Mouse (Mus musculus): ENCODE data around the gene Atp8a2. TPM values are rescaled to one million over a fixed set of nuclear protein-coding genes. Genes with fewer than 3 reads are reported as not detected.

The Atp8a2 gene
- 4.9 and 6.8 TPM in 2 replicates for polyA plus RNA-seq (2014; fragmentation: Nextera tagmentation; extraction: Ambion mirVana)

DNA sequence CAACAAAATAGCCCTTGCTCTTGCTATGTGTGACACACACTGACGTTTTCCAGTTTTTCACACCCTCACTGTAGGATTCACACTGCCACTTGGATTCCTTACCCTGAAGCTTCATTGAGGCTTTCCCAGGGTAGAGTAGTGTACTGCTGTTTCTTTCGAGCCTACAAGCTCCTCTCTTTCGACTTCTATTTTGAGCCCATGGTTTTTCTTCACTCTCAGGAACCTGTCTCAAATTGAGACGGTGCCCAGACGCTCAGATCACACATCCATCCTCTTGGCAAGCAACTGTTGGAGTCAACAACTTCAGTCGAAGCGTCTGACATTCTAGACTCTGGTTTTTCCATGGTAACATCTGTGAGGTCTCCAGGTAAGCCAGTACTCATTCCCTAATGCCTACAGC lies at the start of gene Atp8a2:
TSS of gene Atp8a2 (minus strand) at position 296 of the 400 bp plus-strand sequence.
- no peak within 1 kb of the TSS for H3K4me3 ChIP-seq (ENCODE audit: low read depth, low read length)
- no peak within 1 kb of the TSS for H3K9ac ChIP-seq (ENCODE audit: low read length)
- H3K27me3 ChIP-seq (ENCODE audit: control insufficient read depth, insufficient read depth, low read length), result no peaks in the 10 kb centered on the region
- no peaks in the 10 kb centered on the region for H3K36me3 ChIP-seq (ENCODE audit: control insufficient read depth, insufficient read depth, low read length)
- 83% methylated on average over 7 of the region's 7 CpGs for WGBS
- no peak for DNase-seq (ENCODE audit: low spot score)
- no peaks in the 10 kb centered on the region for H3K9me3 ChIP-seq (ENCODE audit: control insufficient read depth, low read length)
- H3K4me1 ChIP-seq (replicated peaks; ENCODE audit: control insufficient read depth, insufficient read depth, low read length), result no peaks in the 10 kb centered on the region
- ATAC-seq (replicated peaks; ENCODE audit: low FRiP score), result no peak
- no peak within 1 kb of the TSS for H3K4me2 ChIP-seq (ENCODE audit: low read depth, low read length, severe bottlenecking)
- H3K27ac ChIP-seq (ENCODE audit: low read depth, low read length), result no peak within 1 kb of the TSS

DNA sequence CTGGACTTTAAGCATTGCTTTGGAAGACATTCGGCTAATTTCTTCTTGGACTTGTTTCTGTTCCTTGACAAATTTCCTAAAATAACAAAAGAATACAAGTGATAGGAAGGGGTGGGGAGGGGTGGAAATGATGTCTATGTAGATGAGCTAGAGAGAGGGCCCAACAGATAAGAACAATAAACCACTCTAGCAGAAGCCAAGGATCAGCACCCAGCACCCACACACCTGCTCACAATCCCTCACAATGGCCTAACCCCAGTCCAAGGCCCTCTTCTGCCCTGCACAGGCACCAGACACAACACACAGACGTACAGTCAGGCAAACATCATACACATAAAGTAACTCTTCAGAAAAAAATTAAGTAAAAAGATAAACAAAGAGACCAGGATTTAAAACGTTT lies 41.6 kb upstream of the Atp8a2 start:
- DNase-seq (ENCODE audit: low spot score), result no peak
- 90% methylated on average over 3 of the region's 3 CpGs for WGBS
- Histone ChIP-seq H3K36me3 (ENCODE audit: control insufficient read depth, insufficient read depth, low read length) (peaks cover 8% of the 10 kb centered on the region; the same call in 1 of the 2 replicates), H3K9ac (ENCODE audit: low read length) (no peak overlapping the region), H3K4me3 (ENCODE audit: low read depth, low read length) (no peak overlapping the region), H3K27ac (ENCODE audit: low read depth, low read length) (no peak overlapping the region), H3K4me1 (replicated peaks; ENCODE audit: control insufficient read depth, insufficient read depth, low read length) (no peaks in the 10 kb centered on the region), H3K4me2 (ENCODE audit: low read depth, low read length, severe bottlenecking) (no peak overlapping the region), H3K9me3 (ENCODE audit: control insufficient read depth, low read length) (no peaks in the 10 kb centered on the region), H3K27me3 (ENCODE audit: control insufficient read depth, insufficient read depth, low read length) (no peaks in the 10 kb centered on the region)
- no peak for ATAC-seq (replicated peaks; ENCODE audit: low FRiP score)

DNA sequence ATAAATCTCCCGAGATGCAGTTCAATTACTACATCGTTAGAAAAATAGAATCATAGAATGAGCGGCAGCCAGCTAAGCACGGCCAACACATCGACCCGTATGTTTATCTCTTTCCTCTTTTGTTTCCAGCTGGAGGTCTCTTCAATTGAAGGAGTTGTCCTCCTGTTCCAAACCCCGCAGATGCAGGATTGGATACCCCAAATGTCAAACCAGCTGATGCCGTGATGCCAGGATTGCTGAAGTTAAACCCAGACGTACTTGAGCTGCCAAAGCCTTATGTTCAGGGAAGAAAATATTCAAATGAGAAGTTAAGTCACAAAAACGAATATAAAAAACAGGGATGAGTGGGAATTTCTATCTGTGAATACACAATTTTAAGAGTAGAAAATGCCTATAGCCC lies 22.9 kb upstream of the Atp8a2 start:
- Histone ChIP-seq H3K27me3 (ENCODE audit: control insufficient read depth, insufficient read depth, low read length) (no peaks in the 10 kb centered on the region), H3K9me3 (ENCODE audit: control insufficient read depth, low read length) (no peaks in the 10 kb centered on the region), H3K4me1 (replicated peaks; ENCODE audit: control insufficient read depth, insufficient read depth, low read length) (no peaks in the 10 kb centered on the region), H3K9ac (ENCODE audit: low read length) (no peak overlapping the region), H3K4me3 (ENCODE audit: low read depth, low read length) (no peak overlapping the region), H3K27ac (ENCODE audit: low read depth, low read length) (no peak overlapping the region), H3K36me3 (ENCODE audit: control insufficient read depth, insufficient read depth, low read length) (no peaks in the 10 kb centered on the region; the same call in 1 of the 2 replicates), H3K4me2 (ENCODE audit: low read depth, low read length, severe bottlenecking) (no peak overlapping the region)
- ATAC-seq (replicated peaks; ENCODE audit: low FRiP score), result no peak
- DNase-seq (ENCODE audit: low spot score), result no peak
- 92% methylated on average over 10 of the region's 10 CpGs for WGBS

DNA sequence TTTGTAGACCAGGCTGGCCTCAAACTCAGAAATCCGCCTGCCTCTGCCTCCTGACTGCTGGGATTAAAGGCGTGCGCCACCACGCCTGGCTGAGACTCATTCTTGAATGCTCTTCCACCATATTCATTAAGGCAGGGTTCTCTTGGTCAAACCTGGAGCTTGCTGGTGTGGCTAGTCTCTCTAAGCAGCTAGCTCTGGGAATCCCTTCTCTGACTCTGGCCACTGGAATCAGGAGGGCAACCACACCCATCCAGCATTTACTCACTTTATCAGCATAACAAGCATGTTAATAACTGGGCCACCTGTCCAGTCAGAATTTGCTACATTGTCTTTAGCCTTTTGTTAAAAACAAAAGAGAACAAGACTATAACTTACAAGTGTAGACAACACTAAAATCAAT lies 20.6 kb upstream of the Atp8a2 start:
- Histone ChIP-seq H3K9ac (ENCODE audit: low read length) (no peak overlapping the region), H3K36me3 (ENCODE audit: control insufficient read depth, insufficient read depth, low read length) (no peaks in the 10 kb centered on the region; the same call in 1 of the 2 replicates), H3K4me3 (ENCODE audit: low read depth, low read length) (no peak overlapping the region), H3K27ac (ENCODE audit: low read depth, low read length) (no peak overlapping the region), H3K27me3 (ENCODE audit: control insufficient read depth, insufficient read depth, low read length) (no peaks in the 10 kb centered on the region), H3K4me2 (ENCODE audit: low read depth, low read length, severe bottlenecking) (no peak overlapping the region), H3K9me3 (ENCODE audit: control insufficient read depth, low read length) (no peaks in the 10 kb centered on the region), H3K4me1 (replicated peaks; ENCODE audit: control insufficient read depth, insufficient read depth, low read length) (no peaks in the 10 kb centered on the region)
- 94% methylated on average over 4 of the region's 4 CpGs for WGBS
- ATAC-seq (replicated peaks; ENCODE audit: low FRiP score) (no peak), DNase-seq (ENCODE audit: low spot score) (no peak)

DNA sequence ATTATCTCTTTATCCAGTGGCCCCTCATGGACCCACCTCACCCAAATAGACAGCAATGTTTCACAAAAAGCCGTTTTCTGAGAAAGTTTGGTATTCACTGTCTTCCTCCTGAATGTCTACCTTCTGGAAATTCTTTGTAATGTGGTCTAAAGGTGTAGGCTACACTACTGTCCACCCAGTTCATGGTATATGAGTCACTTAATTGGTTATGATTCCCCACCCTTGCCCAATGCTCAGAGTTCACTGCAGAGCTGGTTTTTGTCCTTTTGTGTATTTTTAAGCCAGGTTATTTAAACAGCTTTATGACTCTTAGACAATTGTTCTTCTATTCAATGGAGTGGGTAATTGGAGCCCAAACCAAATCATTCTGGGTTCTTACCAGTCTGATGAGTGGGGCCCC lies 19.1 kb upstream of the Atp8a2 start:
- no peaks in the 10 kb centered on the region for H3K27me3 ChIP-seq (ENCODE audit: control insufficient read depth, insufficient read depth, low read length)
- H3K9ac ChIP-seq (ENCODE audit: low read length), result no peak overlapping the region
- no peak for ATAC-seq (replicated peaks; ENCODE audit: low FRiP score)
- H3K9me3 ChIP-seq (ENCODE audit: control insufficient read depth, low read length), result no peaks in the 10 kb centered on the region
- no peak overlapping the region for H3K4me2 ChIP-seq (ENCODE audit: low read depth, low read length, severe bottlenecking)
- no peak overlapping the region for H3K4me3 ChIP-seq (ENCODE audit: low read depth, low read length)
- no peak overlapping the region for H3K27ac ChIP-seq (ENCODE audit: low read depth, low read length)
- WGBS, result 97% methylated on average over 1 of the region's 1 CpGs
- no peaks in the 10 kb centered on the region for H3K4me1 ChIP-seq (replicated peaks; ENCODE audit: control insufficient read depth, insufficient read depth, low read length)
- H3K36me3 ChIP-seq (ENCODE audit: control insufficient read depth, insufficient read depth, low read length), result no peaks in the 10 kb centered on the region; the same call in 1 of the 2 replicates
- DNase-seq (ENCODE audit: low spot score), result no peak

DNA sequence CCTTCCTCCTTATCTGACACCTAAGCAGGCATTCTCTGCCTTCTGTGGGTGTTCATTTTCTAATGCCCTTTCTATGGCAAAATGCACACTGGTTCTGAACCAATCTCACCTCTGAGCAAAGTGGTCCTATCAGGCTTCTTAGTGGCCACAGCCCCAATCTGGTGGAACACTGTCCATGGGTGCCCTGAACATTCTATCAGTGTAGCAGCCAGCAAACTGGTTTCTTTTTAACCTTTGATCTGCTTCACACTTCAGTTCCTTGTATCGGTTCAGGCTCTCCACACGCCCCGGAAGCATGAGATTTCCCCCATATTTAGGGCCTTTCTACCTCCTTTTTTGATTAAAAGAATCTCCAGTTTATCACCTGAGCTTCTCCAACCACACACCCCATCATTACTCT lies 18.0 kb upstream of the Atp8a2 start:
- Histone ChIP-seq H3K4me1 (replicated peaks; ENCODE audit: control insufficient read depth, insufficient read depth, low read length) (no peaks in the 10 kb centered on the region), H3K27ac (ENCODE audit: low read depth, low read length) (no peak overlapping the region), H3K4me3 (ENCODE audit: low read depth, low read length) (no peak overlapping the region), H3K4me2 (ENCODE audit: low read depth, low read length, severe bottlenecking) (no peak overlapping the region), H3K27me3 (ENCODE audit: control insufficient read depth, insufficient read depth, low read length) (no peaks in the 10 kb centered on the region), H3K36me3 (ENCODE audit: control insufficient read depth, insufficient read depth, low read length) (no peaks in the 10 kb centered on the region; the same call in 1 of the 2 replicates), H3K9ac (ENCODE audit: low read length) (no peak overlapping the region), H3K9me3 (ENCODE audit: control insufficient read depth, low read length) (no peaks in the 10 kb centered on the region)
- ATAC-seq (replicated peaks; ENCODE audit: low FRiP score) (no peak), DNase-seq (ENCODE audit: low spot score) (no peak)
- 91% methylated on average over 3 of the region's 3 CpGs for WGBS

DNA sequence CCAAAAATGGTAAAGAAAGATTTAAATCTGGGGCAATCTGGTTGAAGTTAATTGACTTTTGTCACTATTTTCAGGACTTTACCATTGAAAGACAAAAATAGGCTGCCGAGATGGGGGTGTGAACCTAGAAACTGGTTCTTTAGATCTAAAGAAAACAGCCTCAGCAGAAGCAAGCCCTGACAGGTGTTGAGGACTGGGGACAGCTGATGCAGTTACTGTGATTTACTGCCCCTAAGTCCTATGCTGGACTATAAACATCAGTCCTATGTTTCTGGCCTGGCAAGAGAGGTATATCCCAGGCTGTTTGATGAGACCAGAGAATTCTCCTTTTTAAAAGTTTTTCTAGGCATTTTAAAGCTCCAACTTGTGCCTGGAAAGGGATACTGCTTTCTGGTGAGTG lies 17.1 kb upstream of the Atp8a2 start:
- WGBS, result 79% methylated on average over 1 of the region's 1 CpGs
- Histone ChIP-seq H3K9me3 (ENCODE audit: control insufficient read depth, low read length) (no peaks in the 10 kb centered on the region), H3K4me3 (ENCODE audit: low read depth, low read length) (no peak overlapping the region), H3K36me3 (ENCODE audit: control insufficient read depth, insufficient read depth, low read length) (no peaks in the 10 kb centered on the region; the same call in 1 of the 2 replicates), H3K4me1 (replicated peaks; ENCODE audit: control insufficient read depth, insufficient read depth, low read length) (no peaks in the 10 kb centered on the region), H3K27ac (ENCODE audit: low read depth, low read length) (no peak overlapping the region), H3K27me3 (ENCODE audit: control insufficient read depth, insufficient read depth, low read length) (no peaks in the 10 kb centered on the region), H3K9ac (ENCODE audit: low read length) (no peak overlapping the region), H3K4me2 (ENCODE audit: low read depth, low read length, severe bottlenecking) (no peak overlapping the region)
- ATAC-seq (replicated peaks; ENCODE audit: low FRiP score) (no peak), DNase-seq (ENCODE audit: low spot score) (no peak)

DNA sequence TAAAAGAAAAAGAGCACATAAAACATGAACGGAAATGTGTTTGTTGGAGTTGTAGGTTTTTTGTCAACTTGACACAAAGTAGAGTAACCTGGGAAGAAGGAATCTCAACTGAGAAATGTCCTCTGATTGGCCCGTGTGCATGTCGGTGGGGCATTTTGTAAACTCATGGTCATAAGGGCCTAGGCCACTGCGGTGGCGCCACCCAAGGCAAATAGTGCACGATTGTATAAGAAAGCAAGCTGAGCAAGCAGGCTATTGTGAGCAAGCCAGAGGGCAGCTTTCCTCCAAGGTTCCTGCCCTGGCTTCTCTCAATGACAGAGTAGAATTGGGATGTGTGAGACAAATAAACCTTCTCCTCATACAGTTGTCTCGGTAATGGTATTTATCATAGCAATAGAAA lies 12.2 kb upstream of the Atp8a2 start:
- Histone ChIP-seq H3K9me3 (ENCODE audit: control insufficient read depth, low read length) (no peaks in the 10 kb centered on the region), H3K4me3 (ENCODE audit: low read depth, low read length) (no peak overlapping the region), H3K27ac (ENCODE audit: low read depth, low read length) (no peak overlapping the region), H3K27me3 (ENCODE audit: control insufficient read depth, insufficient read depth, low read length) (no peaks in the 10 kb centered on the region), H3K4me1 (replicated peaks; ENCODE audit: control insufficient read depth, insufficient read depth, low read length) (0 out of 2 replicates have a peak, but pooled peaks cover 2% of the 10 kb centered on the region), H3K4me2 (ENCODE audit: low read depth, low read length, severe bottlenecking) (no peak overlapping the region), H3K36me3 (ENCODE audit: control insufficient read depth, insufficient read depth, low read length) (no peaks in the 10 kb centered on the region), H3K9ac (ENCODE audit: low read length) (no peak overlapping the region)
- ATAC-seq (replicated peaks; ENCODE audit: low FRiP score) (no peak), DNase-seq (ENCODE audit: low spot score) (no peak)
- 96% methylated on average over 7 of the region's 7 CpGs for WGBS

DNA sequence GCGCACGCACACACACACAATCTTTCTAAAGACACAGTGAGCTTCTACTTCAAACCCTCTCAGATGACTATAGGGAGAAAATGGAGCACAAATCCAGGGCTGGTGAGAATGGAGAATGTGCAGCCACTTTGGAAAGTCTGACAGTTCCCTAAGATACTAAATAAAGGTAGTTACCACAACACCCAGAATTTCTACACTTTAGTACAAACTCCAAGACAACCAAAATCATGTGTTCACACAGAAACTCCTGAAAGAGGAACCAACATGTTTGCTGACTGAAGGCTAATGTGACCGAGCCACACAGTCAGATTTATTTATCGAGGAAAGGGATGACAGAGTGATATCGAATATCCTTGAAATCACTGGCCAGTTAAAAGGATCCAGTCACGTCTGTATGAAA lies 8.0 kb upstream of the Atp8a2 start:
- no peaks in the 10 kb centered on the region for H3K27me3 ChIP-seq (ENCODE audit: control insufficient read depth, insufficient read depth, low read length)
- ATAC-seq (replicated peaks; ENCODE audit: low FRiP score), result no peak
- no peak overlapping the region for H3K4me3 ChIP-seq (ENCODE audit: low read depth, low read length)
- H3K27ac ChIP-seq (ENCODE audit: low read depth, low read length), result no peak overlapping the region
- DNase-seq (ENCODE audit: low spot score), result no peak
- H3K4me2 ChIP-seq (ENCODE audit: low read depth, low read length, severe bottlenecking), result no peak overlapping the region
- 93% methylated on average over 6 of the region's 6 CpGs for WGBS
- H3K9ac ChIP-seq (ENCODE audit: low read length), result no peak overlapping the region
- H3K9me3 ChIP-seq (ENCODE audit: control insufficient read depth, low read length), result no peaks in the 10 kb centered on the region
- 0 out of 2 replicates have a peak, but pooled peaks cover 2% of the 10 kb centered on the region for H3K4me1 ChIP-seq (replicated peaks; ENCODE audit: control insufficient read depth, insufficient read depth, low read length)
- H3K36me3 ChIP-seq (ENCODE audit: control insufficient read depth, insufficient read depth, low read length), result no peaks in the 10 kb centered on the region

Data from forebrain, embryonic 11.5 days (tissue).